In the genomic region with DNA sequence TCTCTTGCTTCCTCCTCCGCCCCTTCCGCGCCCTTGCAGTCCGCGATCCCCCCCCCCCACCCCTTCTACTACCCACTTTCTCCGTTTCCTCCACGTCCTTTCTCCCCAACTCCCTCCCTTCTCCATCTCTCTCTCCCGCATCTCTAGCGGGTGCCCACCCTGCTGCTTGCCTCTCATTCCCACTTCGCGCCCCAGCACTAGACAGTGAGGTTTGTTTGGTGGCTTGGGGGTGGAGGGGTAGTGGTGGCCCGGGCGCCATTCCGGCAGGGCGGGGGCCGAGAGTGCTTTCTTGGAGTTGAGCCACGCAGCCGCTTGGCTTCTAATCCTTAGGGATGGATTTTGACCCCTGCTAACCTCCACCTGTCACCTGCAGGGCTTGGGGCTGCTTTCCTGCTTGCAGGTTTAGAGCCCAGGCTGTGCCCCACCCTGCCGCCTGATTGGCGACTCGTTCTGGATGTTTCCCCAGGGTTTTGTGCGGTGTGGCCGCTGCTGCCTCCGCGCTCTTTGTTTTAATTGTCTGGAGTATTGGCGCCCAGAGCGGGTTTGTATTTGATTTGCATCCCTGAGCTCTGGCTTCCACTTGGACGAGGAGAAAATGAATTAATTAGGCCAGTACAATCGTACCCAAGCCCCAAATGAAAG, we compare ENCODE assay signal across 8 mouse cellular contexts. TPM values are rescaled to one million over a fixed set of nuclear protein-coding genes. Genes with fewer than 3 reads are reported as not detected.
DNase-seq lines count a peak whose midpoint lies in the region; ATAC-seq and TF ChIP-seq lines count a peak whose summit lies in the region.

A gene (minus strand): TSS at position 217 of the 642 bp plus-strand sequence.

- no peak for TF ChIP-seq POLR2A in bone marrow macrophage, adult 2 months (IDR thresholded peaks at IDR 0.05; ENCODE audit: borderline replicate concordance, low read depth, low read length)

- DNase-seq in frontal cortex, postnatal 14 days (ENCODE audit: low spot score in 2 of 2), result no peak
- DNase-seq in forebrain, embryonic 10.5 days (ENCODE audit: extremely low spot score, low spot score), result peak; percentile 47
- DNase-seq in left cerebral cortex, adult 8-10 months (ENCODE audit: low spot score in 2 of 2), result no peak
- DNase-seq in mesoderm, embryonic 11.5 days (ENCODE audit: low read depth, low spot score), result peak; percentile 12
- DNase-seq in adipocyte (ENCODE audit: low spot score), result no peak

- peak within 1 kb of the TSS; percentile 98 for H3K4me2 ChIP-seq in hindbrain, embryonic 12.5 days (replicated peaks)

- H3K4me3 ChIP-seq in bone marrow macrophage, adult 2 months (ENCODE audit: insufficient read depth, low read length), result peak within 1 kb of the TSS; percentile 52
- H3K4me3 ChIP-seq in forebrain, embryonic 10.5 days, result peak within 1 kb of the TSS; percentile 75
- peak within 1 kb of the TSS; percentile 70 for H3K4me3 ChIP-seq in hindbrain, embryonic 12.5 days

- H3K4me1 ChIP-seq in bone marrow macrophage, adult 2 months (ENCODE audit: control insufficient read depth, insufficient read depth, low read length), result no peaks in the 10 kb centered on the region
- H3K4me1 ChIP-seq in forebrain, embryonic 10.5 days, result peaks cover 37% of the 10 kb centered on the region
- H3K4me1 ChIP-seq in hindbrain, embryonic 12.5 days, result peaks cover 20% of the 10 kb centered on the region

- peaks cover 71% of the 10 kb centered on the region for H3K27me3 ChIP-seq in forebrain, embryonic 10.5 days (ENCODE audit: poor library complexity, severe bottlenecking)
- peaks cover 27% of the 10 kb centered on the region for H3K27me3 ChIP-seq in hindbrain, embryonic 12.5 days

- no peak within 1 kb of the TSS for H3K27ac ChIP-seq in bone marrow macrophage, adult 2 months (ENCODE audit: insufficient read depth, low read depth, low read length)
- peak within 1 kb of the TSS; percentile 88 for H3K27ac ChIP-seq in forebrain, embryonic 10.5 days
- peak within 1 kb of the TSS; percentile 68 for H3K27ac ChIP-seq in hindbrain, embryonic 12.5 days

- no peaks in the 10 kb centered on the region for H3K9me3 ChIP-seq in forebrain, embryonic 10.5 days
- H3K9me3 ChIP-seq in hindbrain, embryonic 12.5 days (replicated peaks), result 0 out of 2 replicates have a peak, but pooled peaks cover 3% of the 10 kb centered on the region

- TF ChIP-seq CTCF in bone marrow macrophage, adult 2 months (IDR thresholded peaks at IDR 0.05; ENCODE audit: low read depth, low read length), result no peak

- peak within 1 kb of the TSS; percentile 75 for H3K9ac ChIP-seq in hindbrain, embryonic 12.5 days

- under 1% methylated on average over 24 of the region's 29 CpGs for WGBS in forebrain, embryonic 10.5 days
- WGBS in hindbrain, embryonic 12.5 days, result 1% methylated on average over 24 of the region's 29 CpGs

- no peaks in the 10 kb centered on the region for H3K36me3 ChIP-seq in forebrain, embryonic 10.5 days (replicated peaks)
- no peaks in the 10 kb centered on the region for H3K36me3 ChIP-seq in hindbrain, embryonic 12.5 days

- peak; percentile 15; the same call in 1 of the 2 replicates for ATAC-seq in frontal cortex, adult (ENCODE audit: low TSS enrichment)
- peak; percentile 68 for ATAC-seq in hindbrain, embryonic 12.5 days (ENCODE audit: low FRiP score)

RNA-seq across cellular contexts. Expression of the gene that starts here (rescaled TPM):
- 7.4 and 9.2 TPM in 2 replicates for polyA plus RNA-seq in bone marrow macrophage, adult 2 months (2012; ENCODE audit: insufficient read depth, insufficient read length, missing spikeins)
- 1.9 and 3.3 TPM in 2 replicates for polyA plus RNA-seq in forebrain, embryonic 10.5 days (2016; fragmentation: Nextera tagmentation; extraction: Ambion mirVana)
- 4.8 and 5.1 TPM in 2 replicates for polyA plus RNA-seq in hindbrain, embryonic 12.5 days (2016; fragmentation: Nextera tagmentation; extraction: Ambion mirVana)
- total RNA-seq in left cerebral cortex, adult 8-10 months (2022), result 10 to 100 TPM; 55.6 to 65.4 (median 56.4) TPM

Comparison
In these comparisons a context has a peak if more than half of its experiments do, and no peak if none do; other contexts are left out.
1. DNase-seq: peak in forebrain, embryonic 10.5 days (single experiment) and mesoderm, embryonic 11.5 days (single experiment); none in frontal cortex, postnatal 14 days (0 of 2), left cerebral cortex, adult 8-10 months (0 of 2) and adipocyte (single experiment).
2. Peak in every context shown above with its lines, with median percentiles within 50 percentile points of each other: H3K4me3 ChIP-seq.